Mouse (Mus musculus): ENCODE results near the gene Tcf7l1.

- no peak for TF ChIP-seq CTCF (IDR thresholded peaks at IDR 0.05; ENCODE audit: control insufficient read depth, insufficient read depth, low read length)
- TF ChIP-seq POLR2A (IDR thresholded peaks at IDR 0.05; ENCODE audit: borderline replicate concordance, control insufficient read depth, low read depth, low read length), result no peak
Observed at GRCm38 (mm10) chr6:72803669-72804068, 14.6 kb upstream of the Tcf7l1 start.

Measured in bone marrow, adult 2 months (tissue).